Mouse (Mus musculus) C2C12 (cell line): ENCODE measurements around the gene Grik2.

Source experiments
- CEBPB ChIP-seq: IDR thresholded peaks from one replicate; pipeline ENCODE4 v1.6.1; 2011; ENCODE audit warnings: low read depth, mild to moderate bottlenecking, control low read depth, moderate library complexity
- CTCF ChIP-seq: IDR thresholded peaks from one replicate; pipeline ENCODE4 v1.5.1; 2011; ENCODE audit not compliant: control insufficient read depth, insufficient read depth, insufficient read length
- FOSL1 ChIP-seq: IDR thresholded peaks from one replicate; pipeline ENCODE4 v1.8.0; 2011; ENCODE audit warnings: mild to moderate bottlenecking, low read length; ENCODE audit not compliant: poor library complexity, insufficient read depth, severe bottlenecking
- MAX ChIP-seq: IDR thresholded peaks from one replicate; pipeline ENCODE4 v1.6.1; 2011; ENCODE audit warnings: mild to moderate bottlenecking, control low read depth
- MYOD1 ChIP-seq: IDR thresholded peaks from one replicate; pipeline ENCODE4 v1.6.1; 2011; ENCODE audit warnings: low read depth; ENCODE audit not compliant: control insufficient read depth, insufficient read length
- MYOG ChIP-seq: IDR thresholded peaks from one replicate; pipeline ENCODE4 v1.6.1; 2011; ENCODE audit not compliant: control insufficient read depth, insufficient read length; ENCODE audit errors: extremely low read depth
- USF1 ChIP-seq: IDR thresholded peaks from one replicate; pipeline ENCODE4 v1.6.1; 2011; ENCODE audit warnings: low read depth, mild to moderate bottlenecking, control low read depth, moderate library complexity

DNA sequence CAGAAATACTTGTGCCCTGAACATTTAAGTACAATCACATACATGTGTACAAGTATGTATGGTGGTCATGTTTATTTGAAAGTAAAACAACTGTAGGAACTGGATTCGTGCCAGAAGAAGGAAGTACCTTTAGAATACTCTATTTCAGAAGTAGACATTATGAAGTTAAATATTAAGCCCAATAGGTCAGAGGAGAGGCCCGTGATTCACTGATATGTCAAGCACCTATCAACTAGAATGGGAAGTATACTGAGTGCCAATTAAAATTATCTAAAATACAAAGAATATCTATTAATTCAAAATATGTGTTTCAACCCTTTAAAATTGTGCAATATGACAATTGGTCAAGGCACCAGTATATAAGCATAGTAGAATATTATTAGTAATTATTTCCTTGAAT lies 355.7 kb downstream of the Grik2 start:
- TF ChIP-seq CTCF: no peak
- TF ChIP-seq CEBPB: no peak
- TF ChIP-seq USF1: no peak
- no peak for TF ChIP-seq MYOG
- no peak for TF ChIP-seq MAX
- TF ChIP-seq MYOD1: no peak
- TF ChIP-seq FOSL1: no peak
